Mouse (Mus musculus): ENCODE data around the gene Fam126a.
A peak's percentile ranks its signal among the peaks of the same experiment; 100 is the strongest.

DNA sequence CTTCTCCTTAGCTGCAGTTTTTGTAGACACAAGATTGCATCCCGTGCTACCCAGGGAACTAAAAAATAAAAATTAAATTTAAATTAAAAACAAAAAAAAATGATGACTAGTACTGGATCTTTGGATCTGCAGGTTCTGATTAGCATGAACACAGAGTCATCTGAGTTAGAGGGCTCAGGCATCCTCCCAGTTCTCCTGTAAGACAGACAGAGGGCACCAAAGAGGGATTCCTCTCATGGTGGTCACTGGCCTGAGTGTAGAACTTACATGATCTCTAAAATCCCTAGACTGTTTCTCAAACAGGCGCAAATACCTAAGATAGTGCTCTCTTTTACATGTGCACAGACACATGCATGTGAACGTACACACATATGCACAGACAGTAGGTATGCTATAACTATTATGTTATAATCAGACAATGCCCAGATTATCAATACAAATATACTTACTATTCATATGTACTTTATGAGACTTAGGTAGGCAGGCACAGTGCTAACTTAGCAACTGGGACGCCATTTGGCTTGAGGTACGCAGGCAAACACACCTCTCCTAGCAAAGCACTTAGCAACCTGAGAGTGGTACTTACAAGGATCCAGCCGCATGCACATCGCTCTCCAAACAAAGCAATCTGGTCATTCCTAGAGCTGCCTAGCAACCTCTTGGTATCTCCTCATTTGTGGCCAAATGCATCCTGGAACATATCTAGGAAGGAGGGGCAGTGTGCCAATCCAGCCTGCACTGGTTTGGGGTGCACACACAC, 48.1 kb upstream of the Fam126a start:
- TF ChIP-seq CTCF (IDR thresholded peaks at IDR 0.05; ENCODE audit: low read depth) (0 out of 2 replicates have a peak, but pooled peaks have one; percentile 16), EP300 (IDR thresholded peaks at IDR 0.05; ENCODE audit: low read depth) (no peak)
